Mouse (Mus musculus): ENCODE results near the gene Scamp2. TPM values are rescaled to one million over a fixed set of nuclear protein-coding genes. Genes with fewer than 3 reads are reported as not detected.
A peak's percentile ranks its signal among the peaks of the same experiment; 100 is the strongest.

Gene Scamp2
- total RNA-seq, 2 experiments from 2014 or later, result 22.5 to 26.3 TPM

DNA sequence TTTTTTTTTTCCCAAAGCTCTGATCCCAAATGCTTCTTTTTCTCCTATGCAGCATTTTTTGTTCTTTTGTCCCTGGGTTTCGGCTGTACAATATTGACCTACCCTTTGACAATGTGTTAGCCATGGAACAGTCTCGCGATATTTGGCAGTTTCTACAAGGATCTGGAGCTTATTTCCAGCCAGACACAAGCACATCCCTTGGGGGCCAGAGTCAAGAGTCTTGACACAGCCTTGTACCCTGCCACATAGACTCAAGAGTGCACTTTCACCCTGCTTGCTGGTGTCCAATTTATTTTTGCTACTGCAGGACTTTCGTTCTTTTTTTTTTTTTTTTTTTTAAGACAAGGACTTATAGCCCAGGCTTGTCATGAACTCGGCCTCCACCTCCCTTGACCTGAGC, 24.4 kb upstream of the Scamp2 start:
- DNase-seq (ENCODE audit: low spot score in 2 of 2), result no peak
- Histone ChIP-seq H3K4me3 (no peak overlapping the region), H3K27ac (peak overlapping the region; percentile 93; the same call in 1 of the 2 replicates)
- TF ChIP-seq CTCF (conservative IDR thresholded peaks at IDR 0.05), result no peak

DNA sequence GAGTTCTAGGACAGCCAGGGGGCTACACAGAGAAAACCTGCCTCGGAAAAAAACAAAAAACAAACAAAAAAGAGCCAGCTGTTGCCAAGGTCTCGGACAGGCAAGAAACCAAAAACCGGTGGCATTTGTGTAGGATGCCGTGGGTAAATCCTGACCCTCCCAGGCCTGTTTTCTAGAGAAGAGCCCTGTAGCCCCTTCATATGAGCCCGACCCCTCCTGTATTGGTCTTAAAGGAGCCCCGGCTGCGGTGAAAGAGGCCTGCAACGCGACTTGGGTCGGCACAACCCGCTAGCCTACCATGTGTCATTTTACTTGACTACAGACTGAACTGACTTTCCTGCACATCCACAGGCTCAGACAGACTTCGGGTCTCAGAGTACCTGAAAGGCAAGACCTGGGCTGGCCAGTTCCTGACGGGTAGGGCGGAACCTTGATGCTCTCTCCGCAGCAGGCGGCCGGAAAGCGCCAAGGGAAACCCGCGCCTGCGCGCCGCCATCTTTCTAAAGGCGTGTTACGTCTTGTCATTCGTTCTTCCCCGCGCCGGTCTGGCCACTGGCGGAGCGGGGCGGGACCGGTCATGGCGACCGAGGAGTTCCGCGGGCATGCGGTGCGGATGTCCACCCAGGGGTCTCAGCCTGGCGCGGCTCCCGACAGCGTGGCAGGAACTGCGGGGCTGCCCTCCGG, 23.6 kb upstream of the Scamp2 start, which contains the start of gene Fam219b:
Gene Fam219b (plus strand): TSS at position 485 of the 684 bp plus-strand sequence.
- DNase-seq (ENCODE audit: low spot score in 2 of 2), result peak; percentile 91 to 94
- no peak for TF ChIP-seq CTCF (conservative IDR thresholded peaks at IDR 0.05)
- peak within 1 kb of the TSS; percentile 93 for H3K27ac ChIP-seq
- peak within 1 kb of the TSS; percentile 98 for H3K4me3 ChIP-seq

DNA sequence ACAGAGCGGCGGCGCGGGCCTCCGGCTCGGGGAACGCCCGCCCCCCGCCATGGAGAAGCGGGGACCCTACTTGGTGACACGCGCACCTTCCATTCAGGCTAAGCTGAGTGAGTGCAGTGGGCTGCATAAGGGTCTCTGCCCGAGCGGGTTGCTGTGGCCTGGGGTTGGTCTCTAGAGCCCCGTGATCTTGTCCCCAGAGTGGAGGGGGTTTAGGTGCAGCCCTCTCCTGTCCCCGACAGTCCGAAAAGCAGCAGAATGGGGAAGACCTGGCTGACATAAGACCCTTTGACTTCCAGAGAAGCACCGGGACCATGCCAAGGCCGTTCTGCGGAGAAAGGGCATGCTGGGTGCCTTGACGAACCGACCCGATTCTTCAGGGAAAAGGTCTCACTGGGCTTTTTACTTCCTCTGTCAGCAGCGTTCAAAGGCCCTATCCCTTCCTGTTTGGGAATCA, 23.0 kb upstream of the Scamp2 start:
- no peak for TF ChIP-seq CTCF (conservative IDR thresholded peaks at IDR 0.05)
- H3K4me3 ChIP-seq, result peak overlapping the region; percentile 98

DNA sequence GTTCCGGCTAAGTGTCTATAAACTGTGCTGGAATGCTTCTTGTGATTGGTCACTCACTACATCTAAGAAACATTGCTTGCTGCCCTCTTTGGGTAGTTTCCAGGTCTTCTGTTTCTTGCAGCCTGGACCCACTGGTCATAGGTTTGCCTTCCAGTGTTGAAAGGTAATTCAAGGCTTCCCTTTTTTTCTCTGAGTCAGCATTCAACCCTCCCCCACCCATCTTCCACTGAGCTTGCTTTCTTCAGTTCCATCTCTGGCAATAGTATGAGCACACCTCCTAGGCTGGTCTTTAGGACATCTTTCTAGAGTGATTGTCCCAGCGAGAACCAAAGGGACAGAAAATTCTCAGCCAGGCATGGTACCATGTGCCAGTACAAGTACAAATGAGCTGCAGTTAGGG, 21.2 kb upstream of the Scamp2 start:
- no peak for TF ChIP-seq CTCF (conservative IDR thresholded peaks at IDR 0.05)
- no peak for DNase-seq (ENCODE audit: low spot score in 2 of 2)
- H3K27ac ChIP-seq, result no peak overlapping the region

More for the DNA sequence above, 23.0 kb upstream of the Scamp2 start:
- DNase-seq (ENCODE audit: low spot score in 2 of 2), result no peak
- peak overlapping the region; percentile 93 for H3K27ac ChIP-seq

DNA sequence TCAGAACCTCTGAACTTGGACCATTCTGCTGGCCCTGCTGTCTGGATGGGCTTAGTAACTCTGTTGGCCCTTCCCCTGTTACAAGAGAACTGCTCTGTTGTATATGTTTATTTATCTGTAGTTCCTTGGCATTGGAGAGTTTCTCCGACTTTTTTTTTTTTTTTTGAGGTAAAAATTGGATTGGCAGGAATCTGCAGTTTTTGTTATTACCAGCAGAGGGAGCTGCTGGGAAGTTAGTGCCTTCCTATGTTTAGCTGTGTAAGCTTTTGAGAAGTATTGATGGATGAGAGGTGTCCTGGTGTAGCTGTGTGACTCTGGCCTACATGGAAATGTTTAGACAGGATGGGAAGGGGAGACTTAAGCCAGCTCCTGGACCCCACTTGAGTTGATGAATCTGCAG, 19.4 kb upstream of the Scamp2 start:
- peak in 1 of 2 experiments; percentile 63 for DNase-seq (ENCODE audit: low spot score in 2 of 2)
- peak; percentile 91 for TF ChIP-seq CTCF (conservative IDR thresholded peaks at IDR 0.05)
- H3K4me3 ChIP-seq, result no peak overlapping the region
- H3K27ac ChIP-seq, result 0 out of 2 replicates have a peak overlapping the region, but pooled peaks have one; percentile 14

More for the DNA sequence above, 21.2 kb upstream of the Scamp2 start:
- H3K4me3 ChIP-seq, result no peak overlapping the region

DNA sequence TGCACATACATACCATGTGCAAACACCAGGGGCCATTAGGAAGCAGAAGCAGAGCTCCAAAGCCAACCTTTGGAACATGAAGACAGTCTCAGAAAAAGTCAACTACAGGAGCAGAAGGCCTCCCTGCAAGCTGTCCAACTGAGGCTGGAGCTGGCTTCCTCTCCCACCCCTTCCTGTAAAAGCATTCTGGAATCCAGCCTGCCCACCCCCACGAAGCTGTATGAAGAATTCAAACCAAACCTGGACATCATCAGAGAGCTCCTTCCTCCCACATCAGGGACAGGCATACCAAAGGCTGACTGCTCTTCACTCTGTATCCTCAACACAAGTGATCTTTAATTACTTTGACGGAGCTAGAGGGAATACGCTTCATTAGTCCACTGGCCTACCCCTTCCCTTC, 16.8 kb upstream of the Scamp2 start:
- no peak overlapping the region for H3K4me3 ChIP-seq
- 0 out of 2 replicates have a peak overlapping the region, but pooled peaks have one; percentile 0 for H3K27ac ChIP-seq
- TF ChIP-seq CTCF (conservative IDR thresholded peaks at IDR 0.05), result no peak
- no peak for DNase-seq (ENCODE audit: low spot score in 2 of 2)

DNA sequence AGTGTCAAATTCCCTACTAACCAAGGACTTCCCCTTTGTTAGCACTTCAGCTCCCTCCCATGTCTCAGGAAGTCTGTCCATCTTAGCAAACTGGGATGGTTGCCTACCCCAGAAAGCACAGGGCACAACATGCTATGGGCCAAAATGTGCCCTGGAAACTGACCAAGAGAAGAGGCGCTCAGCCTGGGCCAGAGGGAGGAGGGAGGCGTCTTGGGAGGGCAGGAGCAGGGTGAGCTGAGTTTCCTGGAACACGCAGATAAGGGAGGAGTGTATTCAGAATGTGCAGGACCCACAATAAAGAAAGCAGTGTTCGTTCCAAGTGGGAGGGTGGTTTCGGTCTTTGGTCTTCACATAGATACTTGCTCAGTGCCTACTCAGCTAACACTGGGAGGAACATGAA, 13.5 kb upstream of the Scamp2 start:
- peak overlapping the region; percentile 28; the same call in 1 of the 2 replicates for H3K27ac ChIP-seq
- TF ChIP-seq CTCF (conservative IDR thresholded peaks at IDR 0.05), result no peak
- H3K4me3 ChIP-seq, result no peak overlapping the region
- DNase-seq (ENCODE audit: low spot score in 2 of 2), result no peak

DNA sequence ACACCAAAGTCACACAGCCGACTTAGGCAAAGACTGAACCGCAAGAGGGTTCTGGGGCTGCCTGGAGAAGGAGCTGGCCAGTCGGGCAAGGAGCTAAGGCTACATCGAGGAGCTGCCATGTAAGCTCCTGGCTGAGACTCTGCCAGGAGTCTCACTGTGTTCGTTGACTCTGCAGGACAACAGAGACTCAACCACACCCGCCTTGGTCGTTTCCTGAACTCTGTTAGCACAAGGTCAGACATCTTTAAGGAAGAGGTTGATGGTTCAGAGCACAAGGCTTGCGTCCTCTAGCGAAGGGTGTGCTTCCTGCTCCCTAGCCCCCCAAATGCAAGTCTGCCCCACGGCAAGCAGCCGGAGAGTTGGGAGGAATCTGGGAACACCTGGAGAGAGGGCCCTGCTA, 12.9 kb upstream of the Scamp2 start:
- no peak for DNase-seq (ENCODE audit: low spot score in 2 of 2)
- no peak for TF ChIP-seq CTCF (conservative IDR thresholded peaks at IDR 0.05)
- Histone ChIP-seq H3K4me3 (no peak overlapping the region), H3K27ac (peak overlapping the region; percentile 28; the same call in 1 of the 2 replicates)

DNA sequence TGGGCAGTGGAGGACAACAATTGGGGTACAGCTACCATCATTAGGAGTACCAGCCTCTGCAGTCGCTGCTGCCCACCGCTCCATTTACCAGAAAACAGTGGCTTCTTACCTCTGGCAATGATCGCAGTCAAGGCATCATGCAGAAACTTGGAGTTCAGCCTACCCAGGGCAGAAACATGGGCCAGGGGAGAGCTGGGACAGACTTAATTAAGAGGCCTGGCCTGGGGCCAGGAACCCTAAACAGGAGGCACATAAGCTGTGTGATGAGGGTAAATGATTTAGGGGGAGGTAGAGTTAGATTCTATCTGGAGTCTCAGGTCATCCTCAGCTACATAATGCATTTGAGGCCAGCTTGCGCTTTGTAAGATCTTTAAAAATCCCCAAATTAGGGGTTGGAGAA, 11.6 kb upstream of the Scamp2 start:
- no peak overlapping the region for H3K4me3 ChIP-seq
- DNase-seq (ENCODE audit: low spot score in 2 of 2), result no peak
- TF ChIP-seq CTCF (conservative IDR thresholded peaks at IDR 0.05), result no peak
- H3K27ac ChIP-seq, result peak overlapping the region; percentile 21

DNA sequence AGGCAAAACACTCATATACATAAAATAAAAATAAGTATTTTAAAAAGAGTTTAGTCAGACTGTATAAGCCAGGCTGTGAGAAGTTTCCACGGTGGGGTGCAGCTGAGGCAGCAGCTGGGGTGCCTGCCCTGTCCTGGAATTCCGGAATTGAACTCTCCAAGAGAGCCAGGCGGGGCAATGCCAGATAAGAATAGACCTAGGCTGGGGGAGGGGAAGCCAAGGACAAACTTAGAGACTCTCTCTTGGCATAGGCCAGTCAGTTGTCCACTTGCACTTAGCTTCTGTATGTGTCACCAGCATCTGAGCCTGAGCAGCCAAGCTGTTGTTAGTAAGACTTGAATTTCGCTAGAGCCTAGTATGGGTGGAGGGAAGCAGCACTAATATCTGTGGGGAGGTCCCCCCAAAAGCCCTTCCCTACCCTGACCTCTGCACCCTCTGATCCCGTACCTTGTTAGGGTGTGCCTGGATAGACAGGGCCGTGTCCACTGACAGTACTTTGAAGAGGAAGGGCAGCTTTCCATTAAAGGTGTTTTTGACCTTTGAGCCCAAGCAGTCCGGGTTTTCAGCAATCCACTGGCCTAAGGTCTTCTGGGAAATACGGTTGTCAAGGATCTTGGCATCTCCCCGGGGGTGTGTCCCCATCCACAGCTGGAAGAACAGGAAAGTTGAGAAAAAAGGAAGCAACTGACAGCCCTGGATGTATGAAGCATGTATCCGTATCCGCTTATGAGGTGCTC, 10.4 kb upstream of the Scamp2 start:
- Histone ChIP-seq H3K4me3 (no peak overlapping the region), H3K27ac (peak overlapping the region; percentile 21; the same call in 1 of the 2 replicates)
- no peak for DNase-seq (ENCODE audit: low spot score in 2 of 2)
- no peak for TF ChIP-seq CTCF (conservative IDR thresholded peaks at IDR 0.05)

DNA sequence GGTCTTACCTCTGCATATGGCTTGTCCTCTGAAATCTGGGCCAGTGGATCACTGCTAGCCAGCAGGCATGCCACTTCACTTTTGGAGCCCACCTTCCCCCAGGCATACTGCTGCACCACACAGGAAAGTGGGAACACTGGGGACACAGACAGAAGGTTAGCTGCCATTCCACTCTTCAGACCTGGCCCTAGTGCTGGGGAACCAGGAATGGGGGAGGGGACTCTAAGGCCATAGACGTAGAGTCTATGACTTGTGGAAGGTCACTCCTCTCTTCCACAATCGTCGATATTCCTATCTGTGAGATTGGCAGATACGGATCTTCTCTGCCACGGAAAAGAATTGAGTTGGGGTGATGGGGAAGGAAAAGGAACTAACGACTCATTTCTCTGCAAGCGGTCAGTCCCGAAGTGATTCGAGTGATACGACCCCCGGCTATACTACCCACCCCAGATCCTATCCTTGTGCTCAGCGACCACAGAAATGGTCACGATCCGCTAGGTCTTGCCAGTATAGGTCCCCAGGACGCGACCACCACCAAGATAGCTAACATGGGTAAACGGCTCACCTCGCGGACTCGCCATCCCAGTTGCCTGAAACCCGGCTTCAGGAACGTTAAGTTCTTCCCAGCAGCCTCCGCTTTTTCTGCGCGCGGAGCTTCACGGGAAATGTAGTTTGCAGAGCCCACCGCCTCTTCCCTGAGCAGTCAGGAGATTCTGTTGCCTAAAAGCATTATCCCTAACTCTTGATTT, 8.4 kb upstream of the Scamp2 start, which contains the start of gene Mpi:
Gene Mpi (minus strand): TSS at position 625 of the 749 bp plus-strand sequence.
- TF ChIP-seq CTCF (conservative IDR thresholded peaks at IDR 0.05), result no peak
- Histone ChIP-seq H3K4me3 (peak within 1 kb of the TSS; percentile 82), H3K27ac (peak within 1 kb of the TSS; percentile 90)
- DNase-seq (ENCODE audit: low spot score in 2 of 2), result peak; percentile 80 to 82

DNA sequence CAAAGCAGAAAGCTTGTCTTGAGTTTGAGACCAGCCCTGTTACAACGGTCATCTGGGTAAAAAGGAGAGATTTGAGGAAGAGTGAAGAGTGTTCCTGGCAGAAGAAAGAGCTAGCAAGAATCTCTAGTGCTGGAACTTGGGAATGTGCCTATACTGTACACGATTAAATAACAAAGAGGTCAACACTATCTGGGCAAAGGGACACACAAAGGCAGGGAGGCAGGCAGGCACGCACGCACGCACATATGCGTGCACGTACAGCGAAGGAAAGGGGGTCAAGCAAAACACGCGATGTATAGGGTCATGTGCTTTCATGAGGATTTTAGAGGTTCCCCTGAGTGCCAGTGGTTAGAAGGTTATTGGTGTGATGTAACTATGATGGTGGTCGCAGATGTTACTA, 7.6 kb upstream of the Scamp2 start:
- no peak for DNase-seq (ENCODE audit: low spot score in 2 of 2)
- no peak for TF ChIP-seq CTCF (conservative IDR thresholded peaks at IDR 0.05)
- peak overlapping the region; percentile 90 for H3K27ac ChIP-seq
- no peak overlapping the region for H3K4me3 ChIP-seq

DNA sequence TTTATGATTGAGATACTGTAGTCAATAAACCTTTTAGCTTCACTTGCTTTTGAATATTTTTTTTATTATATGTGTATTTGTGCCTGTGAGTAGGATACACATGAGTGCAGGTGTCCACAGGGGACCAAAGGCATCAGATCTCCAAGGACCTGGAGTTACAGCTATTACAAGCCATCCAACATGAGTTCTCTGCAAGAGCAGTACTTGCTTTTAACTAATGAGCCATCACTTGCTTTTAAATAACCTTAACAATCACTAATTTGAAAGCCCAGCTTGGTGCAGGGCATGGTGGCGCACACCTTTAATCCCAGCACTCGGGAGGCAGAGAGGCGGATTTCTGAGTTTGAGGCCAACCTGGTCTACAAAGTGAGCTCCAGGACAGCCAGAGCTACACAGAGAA, 6.0 kb upstream of the Scamp2 start:
- H3K27ac ChIP-seq, result no peak overlapping the region
- H3K4me3 ChIP-seq, result no peak overlapping the region
- DNase-seq (ENCODE audit: low spot score in 2 of 2), result no peak
- no peak for TF ChIP-seq CTCF (conservative IDR thresholded peaks at IDR 0.05)
